ENCODE assay signal across 20 mouse cellular contexts in the genomic region with DNA sequence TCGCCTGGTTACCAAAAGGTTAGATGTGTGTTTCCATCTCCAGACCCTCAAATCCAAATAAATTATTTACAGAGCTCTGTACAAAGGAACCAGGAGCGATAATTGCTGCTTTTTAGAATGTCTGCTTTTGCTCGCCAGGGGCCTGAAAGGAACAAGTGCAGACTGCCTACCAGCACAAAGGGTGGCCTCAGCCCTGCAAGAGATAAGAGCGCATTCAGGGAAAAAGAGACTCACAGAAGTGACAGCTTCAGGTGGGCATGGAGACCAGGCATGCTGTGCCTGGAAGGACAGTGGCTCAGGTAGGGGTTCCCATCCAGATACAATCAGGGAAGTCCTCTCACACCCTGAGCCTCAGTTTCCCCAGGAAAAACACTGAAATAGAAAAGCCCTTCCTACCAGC.
DNase-seq lines count a peak whose midpoint lies in the region; ATAC-seq and TF ChIP-seq lines count a peak whose summit lies in the region.
"Had no signal": no experiment of that assay in that cellular context is flagged by ENCODE, and none has a peak within 500 bp of the region (broad histone marks: within the 10 kb centered on the region; RNA-seq: fewer than 3 reads in every experiment).

No protein-coding gene starts in this region.

- H3K4me1 ChIP-seq in hindbrain, embryonic 10.5 days (replicated peaks) = peaks cover 26% of the 10 kb centered on the region
- 0 out of 2 replicates have a peak, but pooled peaks cover 3% of the 10 kb centered on the region for H3K4me1 ChIP-seq in hindbrain, embryonic 12.5 days
- H3K4me1 ChIP-seq in lung, embryonic 16.5 days (replicated peaks; ENCODE audit: control insufficient read depth, insufficient read depth, low read length) = peaks cover 11% of the 10 kb centered on the region
- H3K4me1 ChIP-seq in limb, embryonic 14.5 days (ENCODE audit: control insufficient read depth, insufficient read depth, low read length) = peaks cover 18% of the 10 kb centered on the region
- H3K4me1 ChIP-seq: hindbrain, embryonic 13.5 days; liver, embryonic 15.5 days; stomach, embryonic 15.5 days had no signal

- no peaks in the 10 kb centered on the region for H3K9me3 ChIP-seq in hindbrain, embryonic 10.5 days
- no peaks in the 10 kb centered on the region for H3K9me3 ChIP-seq in hindbrain, embryonic 12.5 days (replicated peaks)
- H3K9me3 ChIP-seq in lung, embryonic 16.5 days (ENCODE audit: control insufficient read depth, low read length) = no peaks in the 10 kb centered on the region
- H3K9me3 ChIP-seq in limb, embryonic 14.5 days (ENCODE audit: control insufficient read depth, low read length) = no peaks in the 10 kb centered on the region
- H3K9me3 ChIP-seq: hindbrain, embryonic 13.5 days; liver, embryonic 15.5 days; stomach, embryonic 15.5 days had no signal

- H3K36me3 ChIP-seq in hindbrain, embryonic 10.5 days = no peaks in the 10 kb centered on the region
- no peaks in the 10 kb centered on the region for H3K36me3 ChIP-seq in hindbrain, embryonic 12.5 days
- H3K36me3 ChIP-seq in lung, embryonic 16.5 days (ENCODE audit: control insufficient read depth, insufficient read depth, low read length) = no peaks in the 10 kb centered on the region
- no peaks in the 10 kb centered on the region for H3K36me3 ChIP-seq in limb, embryonic 14.5 days (ENCODE audit: control insufficient read depth, insufficient read depth, low read length)
- H3K36me3 ChIP-seq: hindbrain, embryonic 13.5 days; liver, embryonic 15.5 days; stomach, embryonic 15.5 days had no signal

- H3K4me3 ChIP-seq in hindbrain, embryonic 10.5 days = no peak overlapping the region
- H3K4me3 ChIP-seq in hindbrain, embryonic 12.5 days = no peak overlapping the region
- no peak overlapping the region for H3K4me3 ChIP-seq in lung, embryonic 16.5 days (ENCODE audit: low read length)
- H3K4me3 ChIP-seq in limb, embryonic 14.5 days (replicated peaks; ENCODE audit: low read length) = no peak overlapping the region
- H3K4me3 ChIP-seq: hindbrain, embryonic 13.5 days; liver, embryonic 15.5 days; stomach, embryonic 15.5 days had no signal

- peak overlapping the region; percentile 59; the same call in 1 of the 2 replicates for H3K27ac ChIP-seq in hindbrain, embryonic 10.5 days
- no peak overlapping the region for H3K27ac ChIP-seq in hindbrain, embryonic 12.5 days
- peak overlapping the region; percentile 51 for H3K27ac ChIP-seq in lung, embryonic 16.5 days (ENCODE audit: low read length)
- peak overlapping the region; percentile 61 for H3K27ac ChIP-seq in limb, embryonic 14.5 days (replicated peaks; ENCODE audit: low read depth, low read length)
- H3K27ac ChIP-seq: hindbrain, embryonic 13.5 days; liver, embryonic 15.5 days; stomach, embryonic 15.5 days had no signal

- no peaks in the 10 kb centered on the region for H3K27me3 ChIP-seq in hindbrain, embryonic 10.5 days (ENCODE audit: insufficient read depth, poor library complexity, severe bottlenecking)
- no peaks in the 10 kb centered on the region for H3K27me3 ChIP-seq in hindbrain, embryonic 12.5 days
- H3K27me3 ChIP-seq in lung, embryonic 16.5 days (ENCODE audit: control insufficient read depth, insufficient read depth, low read depth, low read length) = no peaks in the 10 kb centered on the region
- H3K27me3 ChIP-seq in limb, embryonic 14.5 days (ENCODE audit: control insufficient read depth, insufficient read depth, low read length) = no peaks in the 10 kb centered on the region
- H3K27me3 ChIP-seq: CH12.LX; hindbrain, embryonic 13.5 days; liver, embryonic 15.5 days; stomach, embryonic 15.5 days had no signal

- no peak overlapping the region for H3K9ac ChIP-seq in hindbrain, embryonic 12.5 days
- H3K9ac ChIP-seq in lung, embryonic 16.5 days (ENCODE audit: low read length) = no peak overlapping the region
- H3K9ac ChIP-seq in limb, embryonic 14.5 days (ENCODE audit: low read depth, low read length, severe bottlenecking) = no peak overlapping the region
- H3K9ac ChIP-seq: hindbrain, embryonic 13.5 days; liver, embryonic 15.5 days; stomach, embryonic 15.5 days had no signal

- WGBS in hindbrain, embryonic 10.5 days = 41% methylated on average over 4 of the region's 4 CpGs
- 47% methylated on average over 4 of the region's 4 CpGs for WGBS in hindbrain, embryonic 12.5 days
- WGBS in lung, embryonic 16.5 days = 46% methylated on average over 4 of the region's 4 CpGs
- 26% methylated on average over 4 of the region's 4 CpGs for WGBS in limb, embryonic 14.5 days

- H3K4me2 ChIP-seq in hindbrain, embryonic 12.5 days (replicated peaks) = no peak overlapping the region
- no peak overlapping the region for H3K4me2 ChIP-seq in lung, embryonic 16.5 days (ENCODE audit: low read depth, low read length)
- H3K4me2 ChIP-seq in limb, embryonic 14.5 days (replicated peaks; ENCODE audit: low read depth, low read length, severe bottlenecking) = no peak overlapping the region
- H3K4me2 ChIP-seq: hindbrain, embryonic 13.5 days; liver, embryonic 15.5 days; stomach, embryonic 15.5 days had no signal

- TF ChIP-seq POLR2A in limb, embryonic 14.5 days (IDR thresholded peaks at IDR 0.05; ENCODE audit: borderline replicate concordance, extremely low read depth, insufficient read depth, insufficient read length) = no peak

- ATAC-seq in hindbrain, embryonic 12.5 days (ENCODE audit: low FRiP score) = no peak
- peak; percentile 26; the same call in 1 of the 2 replicates for ATAC-seq in lung, embryonic 16.5 days (ENCODE audit: low read depth)
- no peak for ATAC-seq in limb, embryonic 14.5 days (ENCODE audit: low FRiP score, low read depth)
- ATAC-seq: forebrain, embryonic 16.5 days; intestine, postnatal 0 days had no signal

- DNase-seq in adrenal gland, postnatal 10 days = peak; percentile 9
- DNase-seq in adrenal gland, adult 8-10 months = no peak
- DNase-seq in hindbrain, embryonic 10.5 days (ENCODE audit: low spot score) = no peak
- no peak for DNase-seq in lung, postnatal 4 days
- DNase-seq in limb, embryonic 14.5 days (ENCODE audit: low spot score) = no peak
- DNase-seq in testis, postnatal 10 days (ENCODE audit: low spot score) = no peak
- DNase-seq: cerebellum, postnatal 10 days; gastrocnemius, postnatal 10 days; left cerebral cortex, postnatal 4 days; midbrain, embryonic 14.5 days; right cerebral cortex, adult 18-20 months; thymus, postnatal 36 days had no signal
